Mouse (Mus musculus) layer of hippocampus, postnatal 14 days (tissue): ENCODE results near the gene Gh. TPM values are rescaled to one million over a fixed set of nuclear protein-coding genes. Genes with fewer than 3 reads are reported as not detected.

Experiments
- DNase-seq, 2 experiments: peaks; one replicate each; pipeline ENCODE4 v3.0.0; 2021 to 2022; ENCODE audit warnings: low spot score in 2 of 2, mixed read lengths in 1 of 2
- total RNA-seq, 2 experiments: library from RNA; stranded (reverse); gene quantifications; 2 replicates each; pipeline ENCODE4 v1.2.3; 2021

Gh gene
- total RNA-seq, 2 experiments from 2014 or later = not detected

GRCm38 (mm10) chr11:106310123-106310522 lies 8.5 kb upstream of the Gh start:
- DNase-seq = no peak

- DNase-seq = no peak
Measured at GRCm38 (mm10) chr11:106308162-106308561, 6.5 kb upstream of the Gh start.

GRCm38 (mm10) chr11:106307432-106307831 lies 5.8 kb upstream of the Gh start:
- DNase-seq = no peak

GRCm38 (mm10) chr11:106306758-106307157 lies 5.1 kb upstream of the Gh start:
- no peak for DNase-seq

- DNase-seq = no peak
Measured at GRCm38 (mm10) chr11:106306065-106306385, 4.4 kb upstream of the Gh start.

- no peak for DNase-seq
Measured at GRCm38 (mm10) chr11:106305348-106306064, 3.8 kb upstream of the Gh start.

- DNase-seq = no peak
Measured at GRCm38 (mm10) chr11:106302634-106303033, 969 bp upstream of the Gh start.

GRCm38 (mm10) chr11:106291861-106292260 lies 9.8 kb downstream of the Gh start:
- no peak for DNase-seq

GRCm38 (mm10) chr11:106290376-106290775 lies 11.3 kb downstream of the Gh start:
- DNase-seq = no peak

- DNase-seq = no peak
Measured at GRCm38 (mm10) chr11:106289369-106289768, 12.3 kb downstream of the Gh start.

GRCm38 (mm10) chr11:106286987-106287386 lies 14.7 kb downstream of the Gh start:
- DNase-seq = no peak

GRCm38 (mm10) chr11:106286206-106286605 lies 15.5 kb downstream of the Gh start:
- DNase-seq = no peak

GRCm38 (mm10) chr11:106284126-106284525 lies 17.5 kb downstream of the Gh start:
- DNase-seq = no peak

- DNase-seq = no peak
Measured at GRCm38 (mm10) chr11:106283371-106283770, 18.3 kb downstream of the Gh start.

GRCm38 (mm10) chr11:106282452-106282851 lies 19.2 kb downstream of the Gh start:
- no peak for DNase-seq

GRCm38 (mm10) chr11:106276454-106276853 lies 25.2 kb downstream of the Gh start, which contains the start of gene Tcam1:
Tcam1 (plus strand) TSS chr11:106276672.
- DNase-seq = peak; percentile 96

- DNase-seq = no peak
Measured at GRCm38 (mm10) chr11:106274971-106275411, 26.7 kb downstream of the Gh start.

- no peak for DNase-seq
Measured at GRCm38 (mm10) chr11:106274374-106274773, 27.3 kb downstream of the Gh start.

GRCm38 (mm10) chr11:106273811-106274210 lies 27.9 kb downstream of the Gh start:
- no peak for DNase-seq

GRCm38 (mm10) chr11:106273311-106273684 lies 28.4 kb downstream of the Gh start:
- no peak for DNase-seq

GRCm38 (mm10) chr11:106272644-106273310 lies 28.9 kb downstream of the Gh start, which contains the start of gene Smarcd2:
Smarcd2 (minus strand) TSS chr11:106272972.
- DNase-seq = peak; percentile 98 to 99

GRCm38 (mm10) chr11:106271794-106272643 lies 29.6 kb downstream of the Gh start:
- no peak for DNase-seq
